Mouse (Mus musculus) cerebellum, postnatal 10 days (tissue): ENCODE measurements around the gene Olfr1277.

Source experiments
- DNase-seq, 2 experiments: peaks; one replicate each; pipeline ENCODE4 v3.0.0; 2021; ENCODE audit warnings: mixed read lengths in 2 of 2

Olfr1277 gene

GRCm38 (mm10) chr2:111274006-111274405 is at the start of gene Olfr1277:
Olfr1277 (minus strand) TSS chr2:111274106.
- no peak for DNase-seq

- DNase-seq, result no peak
Observed at GRCm38 (mm10) chr2:111313717-111314116, 39.8 kb upstream of the Olfr1277 start, which contains the start of gene Olfr1280. Olfr1280 (plus strand) TSS chr2:111314017.

- DNase-seq, result no peak
Observed at GRCm38 (mm10) chr2:111300374-111300773, 26.5 kb upstream of the Olfr1277 start, which contains the start of gene Olfr1279. Olfr1279 (plus strand) TSS chr2:111300635.

GRCm38 (mm10) chr2:111298541-111298940 is 24.6 kb upstream of the Olfr1277 start:
- DNase-seq, result no peak

- DNase-seq, result no peak
Observed at GRCm38 (mm10) chr2:111289836-111290235, 15.9 kb upstream of the Olfr1277 start, which contains the start of gene Olfr1278. Olfr1278 (plus strand) TSS chr2:111290136.

GRCm38 (mm10) chr2:111254216-111254615 is 19.7 kb downstream of the Olfr1277 start, which contains the start of gene Olfr1276:
Olfr1276 (plus strand) TSS chr2:111254516.
- no peak for DNase-seq

- no peak for DNase-seq
Observed at GRCm38 (mm10) chr2:111235186-111235585, 38.7 kb downstream of the Olfr1277 start, which contains the start of gene Olfr1275. Olfr1275 (minus strand) TSS chr2:111235286.

GRCm38 (mm10) chr2:111229502-111229901 is 44.4 kb downstream of the Olfr1277 start, which contains the start of gene 4930430A15Rik:
4930430A15Rik (minus strand) TSS chr2:111229602.
- no peak for DNase-seq
